Mouse (Mus musculus) midbrain, postnatal 0 days (tissue): ENCODE data around the gene Pcdh7. TPM values are rescaled to one million over a fixed set of nuclear protein-coding genes. Genes with fewer than 3 reads are reported as not detected.

Experiments used
- ATAC-seq: fragments of 200-750 bp; cut with Nextera tagmentation; 2 replicates; pipeline ENCODE4 v1.8.0; 2017; ENCODE audit warnings: moderate number of reproducible peaks, mild to moderate bottlenecking, moderate TSS enrichment, moderate library complexity; ENCODE audit not compliant: low FRiP score
- DNase-seq: peaks from one replicate; pipeline ENCODE4 v3.0.0-alpha.2; 2015; ENCODE audit warnings: low spot score
- H3K27ac ChIP-seq: fragments of 300-500 bp; sonication (generic); 2 replicates; pipeline ENCODE4 v1.5.1; 2014; ENCODE audit warnings: low read depth, mild to moderate bottlenecking, low read length, mixed read lengths
- H3K27me3 ChIP-seq: fragments of 300-500 bp; sonication (generic); 2 replicates; pipeline ENCODE4 v1.6.1; 2014; ENCODE audit warnings: low read length, control low read depth, mixed read lengths; ENCODE audit not compliant: insufficient read depth
- H3K36me3 ChIP-seq: fragments of 300-500 bp; sonication (generic); 2 replicates; pipeline ENCODE4 v1.6.1; 2014; ENCODE audit warnings: low read length, control low read depth, mixed read lengths; ENCODE audit not compliant: insufficient read depth
- H3K4me1 ChIP-seq: fragments of 300-500 bp; sonication (generic); 2 replicates; pipeline ENCODE4 v1.6.1; 2014; ENCODE audit warnings: mild to moderate bottlenecking, control low read depth, antibody characterized with exemption, low read length, mixed read lengths; ENCODE audit not compliant: insufficient read depth
- H3K4me2 ChIP-seq: fragments of 300-500 bp; sonication (generic); 2 replicates; pipeline ENCODE4 v1.6.1; 2014; ENCODE audit warnings: low read depth, mild to moderate bottlenecking, low read length, mixed read lengths; ENCODE audit not compliant: poor library complexity, severe bottlenecking
- H3K4me3 ChIP-seq: fragments of 300-500 bp; sonication (generic); 2 replicates; pipeline ENCODE4 v1.5.1; 2014; ENCODE audit warnings: low read depth, mild to moderate bottlenecking, low read length, moderate library complexity
- H3K9ac ChIP-seq: fragments of 300-500 bp; sonication (generic); replicated peaks from 2 replicates; pipeline ENCODE4 v1.6.1; 2014; ENCODE audit warnings: mild to moderate bottlenecking, low read length, moderate library complexity, mixed read lengths; ENCODE audit not compliant: poor library complexity, severe bottlenecking
- H3K9me3 ChIP-seq: fragments of 300-500 bp; sonication (generic); 2 replicates; pipeline ENCODE4 v1.6.1; 2016; ENCODE audit warnings: low read length, control low read depth
- CTCF ChIP-seq: IDR thresholded peaks from 2 replicates; pipeline ENCODE4 v1.5.1; 2016; ENCODE audit warnings: antibody characterized with exemption, mild to moderate bottlenecking
- whole genome bisulfite sequencing: fragments of 180-500 bp; shearing (Covaris S2); extraction: QIAGEN DNeasy Blood & Tissue Kit; methylation state at CpG from one replicate; pipeline ENCODE4 v1.1.7; 2014; 5-methylcytosine and 5-hydroxymethylcytosine counted together
- polyA plus RNA-seq: library from polyadenylated mRNA; unstranded; fragments of >200 nt; fragmentation: Nextera tagmentation; extraction: Ambion mirVana; gene quantifications from 2 replicates; pipeline ENCODE4 v1.2.1, GENCODE M21; 2015
- total RNA-seq: library from RNA; depleted of rRNA; stranded (reverse); fragments of >200 nt; gene quantifications from 2 replicates; pipeline ENCODE4 v1.2.3, GENCODE M21; 2014

Gene Pcdh7
- total and polyA plus RNA-seq, 2 experiments from 2014 or later, result 29.6 to 157 TPM

DNA sequence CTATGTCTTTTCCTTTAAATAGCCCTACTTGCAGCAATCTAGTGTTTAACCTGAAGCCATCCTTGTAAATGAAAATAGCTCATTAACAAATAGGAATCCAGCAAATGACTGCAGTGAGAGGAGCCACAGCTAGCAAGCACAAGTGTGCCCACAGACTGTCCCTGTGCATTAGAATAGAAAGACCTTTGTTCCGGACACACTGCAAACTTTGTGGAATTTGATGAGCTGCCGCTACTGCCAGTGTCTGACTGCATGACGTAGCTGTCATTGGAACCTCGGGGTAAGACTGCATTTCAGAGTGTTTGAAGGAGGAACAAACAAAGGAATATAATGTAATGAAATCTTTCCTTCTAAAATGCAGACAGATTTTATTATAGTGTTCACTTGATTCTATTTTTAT, 326.4 kb downstream of the Pcdh7 start:
- H3K36me3 ChIP-seq, result no peaks in the 10 kb centered on the region
- 29% methylated on average over 4 of the region's 4 CpGs for WGBS
- H3K4me3 ChIP-seq, result no peak overlapping the region
- no peak for ATAC-seq
- H3K27ac ChIP-seq, result no peak overlapping the region
- H3K4me1 ChIP-seq, result no peaks in the 10 kb centered on the region
- peak; percentile 30 for DNase-seq
- TF ChIP-seq CTCF, result no peak
- H3K4me2 ChIP-seq, result no peak overlapping the region
- H3K27me3 ChIP-seq, result no peaks in the 10 kb centered on the region
- no peak overlapping the region for H3K9ac ChIP-seq
- H3K9me3 ChIP-seq, result no peaks in the 10 kb centered on the region

DNA sequence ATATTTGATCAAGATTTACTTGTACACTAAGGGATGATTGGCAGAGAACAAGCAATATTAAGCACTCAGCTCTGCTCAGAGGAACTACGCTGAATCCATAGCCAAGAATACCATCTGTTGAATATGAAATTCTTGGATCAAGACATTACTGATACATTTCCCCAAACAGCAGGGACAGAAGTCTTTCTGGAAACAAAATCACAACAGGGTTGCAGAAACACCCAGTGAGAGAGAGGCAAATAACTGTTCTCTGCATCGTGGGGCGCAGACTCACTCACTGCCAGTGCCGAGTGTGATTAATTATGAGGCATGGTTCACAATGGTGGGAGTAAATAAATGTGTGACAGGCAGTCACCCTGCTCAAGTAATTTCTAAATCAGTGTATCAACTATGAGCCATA, 363.3 kb downstream of the Pcdh7 start:
- H3K9me3 ChIP-seq, result no peaks in the 10 kb centered on the region
- H3K9ac ChIP-seq, result no peak overlapping the region
- H3K4me3 ChIP-seq, result no peak overlapping the region
- 62% methylated on average over 4 of the region's 4 CpGs for WGBS
- no peak overlapping the region for H3K4me2 ChIP-seq
- no peaks in the 10 kb centered on the region for H3K36me3 ChIP-seq
- H3K4me1 ChIP-seq, result no peaks in the 10 kb centered on the region
- no peak for ATAC-seq
- peak; percentile 64 for DNase-seq
- no peak for TF ChIP-seq CTCF
- no peak overlapping the region for H3K27ac ChIP-seq
- no peaks in the 10 kb centered on the region for H3K27me3 ChIP-seq

DNA sequence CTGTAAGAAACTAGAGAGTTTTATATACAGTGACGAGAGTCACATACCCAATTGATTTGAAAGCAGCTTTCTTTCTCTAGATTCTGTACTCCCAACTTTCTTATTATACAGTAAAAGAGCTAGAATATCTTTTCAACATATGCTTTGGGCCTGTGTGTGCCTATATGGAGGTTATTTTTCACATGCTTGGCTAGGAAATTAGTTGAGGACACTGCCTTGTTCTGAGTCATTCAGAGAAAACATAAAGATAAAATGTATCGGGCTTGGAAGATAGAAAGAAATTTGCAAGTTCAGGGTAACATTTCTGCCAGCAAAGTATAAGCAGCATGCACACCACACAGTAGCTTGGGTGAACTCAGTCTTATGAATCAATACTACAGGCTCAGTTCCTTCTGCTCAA, 364.5 kb downstream of the Pcdh7 start:
- Histone ChIP-seq H3K9ac (no peak overlapping the region), H3K4me2 (no peak overlapping the region), H3K4me1 (no peaks in the 10 kb centered on the region), H3K4me3 (no peak overlapping the region), H3K36me3 (no peaks in the 10 kb centered on the region), H3K27ac (no peak overlapping the region), H3K27me3 (no peaks in the 10 kb centered on the region), H3K9me3 (no peaks in the 10 kb centered on the region)
- ATAC-seq, result no peak
- TF ChIP-seq CTCF, result no peak
- 80% methylated on average over 2 of the region's 2 CpGs for WGBS
- no peak for DNase-seq

DNA sequence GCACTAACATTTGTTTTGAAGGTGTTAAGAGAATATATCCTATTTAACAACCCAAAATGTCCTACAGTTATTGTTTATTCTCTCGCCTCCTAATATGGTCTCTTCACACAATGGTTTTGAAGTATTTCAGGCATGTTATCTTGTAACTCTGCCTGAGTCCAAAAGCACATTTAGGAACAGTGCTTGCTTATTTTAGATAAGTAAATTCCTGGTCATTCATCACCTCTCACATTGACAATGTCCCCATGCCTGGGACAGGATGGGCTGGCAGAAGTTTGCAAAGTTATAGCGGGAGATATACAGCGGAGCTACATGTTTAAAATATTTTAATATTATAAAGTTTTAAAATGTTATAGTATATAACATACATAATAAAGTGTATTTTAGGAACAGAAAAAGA, 365.3 kb downstream of the Pcdh7 start:
- WGBS, result 96% methylated on average over 3 of the region's 3 CpGs
- Histone ChIP-seq H3K27me3 (no peaks in the 10 kb centered on the region), H3K4me1 (no peaks in the 10 kb centered on the region), H3K4me2 (no peak overlapping the region), H3K9ac (no peak overlapping the region), H3K27ac (no peak overlapping the region), H3K36me3 (no peaks in the 10 kb centered on the region), H3K9me3 (no peaks in the 10 kb centered on the region), H3K4me3 (no peak overlapping the region)
- no peak for DNase-seq
- no peak for ATAC-seq
- TF ChIP-seq CTCF, result no peak

DNA sequence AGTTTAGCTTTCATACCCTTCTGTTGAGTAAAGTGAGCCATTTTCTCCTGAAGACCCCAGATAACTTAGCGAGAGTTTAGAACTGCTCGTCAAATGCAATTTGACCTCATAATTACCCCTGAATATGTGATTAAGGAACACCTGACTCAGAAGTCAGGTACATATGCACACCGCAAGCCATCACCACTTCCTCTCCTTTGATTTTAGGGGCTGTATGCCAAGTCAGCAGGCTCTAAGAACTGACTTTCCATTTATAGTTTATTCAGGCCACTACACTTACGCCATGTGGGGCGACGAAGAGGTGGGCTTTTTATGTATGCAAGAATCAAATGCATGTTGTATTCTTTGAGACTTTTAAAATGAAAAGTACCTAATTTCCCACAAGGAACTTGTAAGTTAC, 366.2 kb downstream of the Pcdh7 start:
- no peaks in the 10 kb centered on the region for H3K9me3 ChIP-seq
- DNase-seq (no peak), ATAC-seq (no peak)

DNA sequence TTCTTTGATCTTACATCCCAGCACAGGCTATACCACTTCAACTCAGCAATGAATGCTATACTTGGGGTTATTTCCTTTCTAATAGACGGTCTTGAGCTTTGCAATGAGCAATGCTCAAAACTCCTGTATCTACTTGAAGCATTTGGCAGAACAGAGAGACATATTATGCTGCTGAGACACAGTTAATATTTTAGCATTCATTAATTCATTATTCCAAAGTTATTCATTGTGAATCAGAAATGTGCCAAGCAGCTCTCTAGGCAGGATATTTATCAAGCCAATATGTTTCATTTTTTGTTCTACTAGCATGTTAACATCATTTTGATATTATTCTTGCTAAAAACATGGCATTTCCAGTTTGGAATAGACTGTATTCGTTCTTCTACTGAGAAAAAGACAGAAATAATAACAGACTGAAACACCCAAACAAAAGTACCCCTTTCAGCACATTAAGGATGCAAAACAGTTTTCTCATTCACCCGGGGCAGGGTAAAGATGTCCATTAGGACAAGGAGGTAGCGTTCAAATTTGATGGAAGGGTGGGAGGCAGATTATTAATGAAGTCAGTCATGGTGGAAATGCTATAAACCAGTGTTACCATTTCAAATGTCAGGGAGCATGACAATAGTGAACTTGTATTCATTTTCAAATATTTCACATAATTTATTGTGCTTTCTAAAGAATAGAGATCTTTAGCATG, 391.0 kb downstream of the Pcdh7 start:
- no peaks in the 10 kb centered on the region for H3K4me1 ChIP-seq
- H3K4me2 ChIP-seq, result no peak overlapping the region
- no peak overlapping the region for H3K4me3 ChIP-seq
- DNase-seq, result no peak
- H3K36me3 ChIP-seq, result no peaks in the 10 kb centered on the region
- H3K27ac ChIP-seq, result no peak overlapping the region
- no peak overlapping the region for H3K9ac ChIP-seq
- no peak for TF ChIP-seq CTCF
- no peak for ATAC-seq
- no peaks in the 10 kb centered on the region for H3K27me3 ChIP-seq
- 53% methylated on average over 4 of the region's 4 CpGs for WGBS
- no peaks in the 10 kb centered on the region for H3K9me3 ChIP-seq

More for the DNA sequence above, 366.2 kb downstream of the Pcdh7 start:
- Histone ChIP-seq H3K4me2 (no peak overlapping the region), H3K4me1 (no peaks in the 10 kb centered on the region), H3K9ac (no peak overlapping the region), H3K27ac (no peak overlapping the region), H3K36me3 (no peaks in the 10 kb centered on the region), H3K27me3 (no peaks in the 10 kb centered on the region), H3K4me3 (no peak overlapping the region)
- no peak for TF ChIP-seq CTCF
- WGBS, result 87% methylated on average over 6 of the region's 6 CpGs
